Mouse (Mus musculus): ENCODE results near the gene Gm49395. TPM values are rescaled to one million over a fixed set of nuclear protein-coding genes. Genes with fewer than 3 reads are reported as not detected.

The Gm49395 gene
- total RNA-seq, 2 experiments from 2014 or later = 2.3 to 2.6 TPM

DNA sequence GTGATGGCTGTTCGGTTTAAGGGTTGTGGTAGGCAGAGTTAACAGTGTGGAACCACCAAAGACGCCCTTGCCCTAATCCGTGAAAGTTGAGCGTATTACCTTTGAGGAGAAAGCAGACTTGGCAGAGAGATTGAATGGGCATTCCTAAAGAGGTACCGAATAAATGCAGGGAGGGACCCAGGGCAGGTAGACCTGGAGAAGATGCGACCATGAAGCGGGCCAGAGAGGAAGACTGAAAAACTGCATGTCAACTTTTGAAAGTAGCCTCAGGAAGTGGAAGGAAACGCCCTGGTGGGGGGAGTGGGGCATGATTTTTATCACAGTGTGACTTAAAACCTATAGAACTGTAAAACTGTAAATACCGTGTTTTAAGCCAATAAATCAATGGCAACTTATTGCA lies 2.3 kb downstream of the Gm49395 start:
- DNase-seq (ENCODE audit: low spot score in 2 of 2) = no peak

DNA sequence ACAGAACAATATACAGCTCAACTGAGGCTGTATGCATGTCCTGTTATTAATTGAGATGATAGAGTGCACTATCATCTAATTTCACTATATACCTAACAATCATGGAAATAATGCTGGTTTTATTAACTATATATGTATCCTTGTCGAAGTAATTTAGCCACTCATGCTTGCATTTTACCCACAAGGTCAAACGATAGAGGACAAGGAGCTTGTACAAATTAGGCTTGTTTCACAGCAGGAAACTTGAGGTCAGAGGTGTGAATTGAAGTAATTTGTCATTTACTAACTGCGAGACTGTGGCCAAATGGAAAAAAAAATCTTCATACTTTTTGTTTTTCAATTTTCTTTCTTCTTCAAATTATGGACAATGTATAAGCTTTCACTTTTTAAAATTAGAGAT lies 3.5 kb downstream of the Gm49395 start:
- no peak for DNase-seq (ENCODE audit: low spot score in 2 of 2)

DNA sequence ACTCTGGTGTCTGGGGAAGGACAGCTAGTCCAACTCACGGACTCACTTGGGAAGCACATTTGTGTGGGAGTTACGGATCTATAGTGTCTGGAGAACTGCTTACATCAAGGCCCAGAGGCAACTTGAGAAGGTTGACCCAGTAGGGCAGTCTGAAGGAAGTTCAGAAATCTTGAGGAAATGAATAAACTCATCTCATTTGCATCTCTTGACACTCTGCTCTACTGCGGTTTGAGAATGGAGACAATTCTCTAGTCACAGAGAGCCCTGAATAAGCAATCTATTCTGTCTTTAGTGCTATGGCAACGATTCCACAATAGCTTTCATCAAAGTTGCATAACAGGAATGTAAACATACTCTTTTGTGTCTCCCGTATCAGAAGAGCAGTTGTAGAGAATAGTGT lies 4.8 kb downstream of the Gm49395 start:
- no peak for DNase-seq (ENCODE audit: low spot score in 2 of 2)

DNA sequence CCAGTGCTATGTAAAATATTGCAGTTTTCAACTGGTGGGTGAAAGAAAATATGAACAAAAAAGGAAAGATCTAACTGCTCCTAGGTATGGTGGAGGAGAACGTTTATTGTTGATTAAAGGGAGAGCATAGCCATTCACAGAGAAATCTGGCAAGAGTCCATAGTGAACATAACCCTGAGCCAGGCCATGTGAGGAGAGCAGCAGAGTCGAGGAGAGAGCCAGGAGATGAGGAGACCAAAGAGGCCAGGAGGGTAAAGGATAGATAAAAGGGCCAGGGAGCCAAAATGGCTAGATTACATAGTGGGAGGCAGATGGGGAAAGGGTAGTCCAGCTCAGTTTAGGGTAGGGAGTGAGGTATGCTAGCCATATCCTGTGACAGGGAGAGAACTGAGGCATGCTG lies 5.5 kb downstream of the Gm49395 start:
- no peak for DNase-seq (ENCODE audit: low spot score in 2 of 2)

DNA sequence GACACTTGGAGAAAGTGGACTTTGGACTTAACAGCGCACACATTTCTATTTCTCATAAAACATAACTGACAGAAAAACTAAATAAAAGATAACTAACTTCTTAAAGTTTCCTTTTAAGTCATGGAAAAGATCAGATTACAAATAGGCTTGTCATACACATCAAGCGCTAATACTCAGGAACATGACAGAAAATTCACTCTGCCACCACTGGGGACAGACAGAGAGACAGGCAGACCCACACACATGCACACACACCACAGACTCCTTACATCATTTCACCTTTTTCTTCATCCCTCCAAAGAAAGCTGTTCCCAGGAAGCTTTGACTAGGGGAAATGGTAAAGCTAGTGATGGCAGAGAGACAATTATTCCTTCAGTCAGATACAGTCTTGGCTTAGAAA lies 6.3 kb downstream of the Gm49395 start:
- no peak for DNase-seq (ENCODE audit: low spot score in 2 of 2)

DNA sequence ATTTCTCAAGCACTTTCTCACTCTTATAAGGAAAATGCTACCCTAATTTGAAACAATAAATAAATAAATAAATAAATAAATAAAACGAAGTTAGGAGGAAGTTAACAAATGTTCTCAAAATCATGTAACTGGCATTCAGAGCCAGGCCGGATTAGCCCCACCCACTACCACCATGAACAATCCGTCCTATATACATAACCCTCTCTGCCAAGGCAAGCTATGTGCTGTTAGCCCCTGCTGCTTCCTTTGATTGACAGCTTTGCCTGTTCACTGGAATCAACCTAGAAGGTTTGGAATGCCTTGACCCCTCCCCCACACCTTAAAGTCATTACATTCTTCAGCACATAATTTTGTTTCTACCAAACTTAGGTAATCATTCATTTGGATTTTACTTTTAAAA lies 10.2 kb downstream of the Gm49395 start:
- DNase-seq (ENCODE audit: low spot score in 2 of 2) = no peak

DNA sequence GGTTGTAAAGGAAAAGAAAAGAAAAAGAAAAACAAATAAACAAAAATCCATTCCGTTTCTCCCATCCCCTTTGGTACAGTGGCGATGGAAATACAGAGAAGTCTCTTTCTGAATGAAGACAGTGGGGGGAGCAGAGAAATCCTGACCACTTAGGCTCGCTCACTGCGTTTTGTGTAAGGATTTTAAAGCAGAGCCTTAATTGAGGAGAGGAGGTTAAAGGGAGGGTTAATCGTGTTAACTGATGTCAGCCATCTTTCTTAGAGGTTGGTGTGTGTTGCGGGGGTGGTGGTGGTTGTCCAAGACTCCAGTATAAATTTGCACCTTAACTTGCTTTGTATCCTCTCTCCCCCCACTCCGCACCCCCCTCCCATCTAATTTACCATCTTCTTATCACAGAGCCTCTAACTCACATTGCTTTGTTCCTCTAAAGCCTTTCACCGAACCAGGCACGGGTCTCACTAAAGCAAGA lies 10.7 kb downstream of the Gm49395 start:
- DNase-seq (ENCODE audit: low spot score in 2 of 2) = no peak

DNA sequence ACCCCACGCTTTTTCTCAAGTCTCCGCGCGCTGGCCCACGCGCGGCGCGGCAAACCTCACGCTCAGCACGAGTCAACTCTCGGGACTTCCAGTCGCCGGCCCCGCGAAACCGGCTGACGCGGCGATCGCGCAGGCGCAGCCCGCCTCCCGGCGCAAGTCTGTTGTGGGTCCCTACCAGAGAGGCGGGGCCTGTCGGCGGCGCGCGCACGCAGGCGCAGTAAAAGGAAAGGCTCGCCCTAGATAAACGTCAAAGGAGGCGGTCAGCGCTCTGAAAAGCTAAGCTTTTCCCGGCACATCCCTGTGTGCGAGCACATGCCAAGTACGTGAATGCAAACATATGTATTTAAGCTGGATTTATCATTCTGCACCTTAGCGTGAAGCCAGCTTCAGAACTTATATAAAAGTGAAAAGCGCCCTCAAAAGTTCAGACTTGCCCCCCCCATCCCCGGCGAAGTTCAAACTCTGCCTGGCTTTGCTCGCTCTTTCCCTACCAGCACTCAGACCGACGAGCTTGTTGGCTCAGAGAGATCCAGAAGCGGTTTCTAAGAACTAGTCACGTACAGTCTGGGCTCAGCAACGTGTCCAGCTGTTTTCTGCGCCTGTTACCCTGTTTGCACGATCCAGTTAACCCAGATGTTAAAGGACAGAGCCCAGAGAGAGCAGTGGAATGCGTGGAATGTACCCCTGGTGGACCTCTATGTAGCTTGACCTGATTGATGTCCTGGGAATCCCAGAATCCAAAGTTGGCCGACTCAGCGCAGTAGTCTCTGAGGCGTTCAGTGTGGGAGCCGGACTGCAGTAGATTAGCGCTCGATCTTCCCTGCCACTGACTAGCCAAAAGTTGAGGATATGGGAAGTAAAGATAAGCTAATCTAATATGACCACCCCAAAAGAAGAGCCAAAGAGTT lies 11.4 kb downstream of the Gm49395 start, which contains the start of gene Pelo:
TSS of gene Pelo (minus strand) at position 118 of the 908 bp plus-strand sequence.
- peak; percentile 94 to 96 for DNase-seq (ENCODE audit: low spot score in 2 of 2)

DNA sequence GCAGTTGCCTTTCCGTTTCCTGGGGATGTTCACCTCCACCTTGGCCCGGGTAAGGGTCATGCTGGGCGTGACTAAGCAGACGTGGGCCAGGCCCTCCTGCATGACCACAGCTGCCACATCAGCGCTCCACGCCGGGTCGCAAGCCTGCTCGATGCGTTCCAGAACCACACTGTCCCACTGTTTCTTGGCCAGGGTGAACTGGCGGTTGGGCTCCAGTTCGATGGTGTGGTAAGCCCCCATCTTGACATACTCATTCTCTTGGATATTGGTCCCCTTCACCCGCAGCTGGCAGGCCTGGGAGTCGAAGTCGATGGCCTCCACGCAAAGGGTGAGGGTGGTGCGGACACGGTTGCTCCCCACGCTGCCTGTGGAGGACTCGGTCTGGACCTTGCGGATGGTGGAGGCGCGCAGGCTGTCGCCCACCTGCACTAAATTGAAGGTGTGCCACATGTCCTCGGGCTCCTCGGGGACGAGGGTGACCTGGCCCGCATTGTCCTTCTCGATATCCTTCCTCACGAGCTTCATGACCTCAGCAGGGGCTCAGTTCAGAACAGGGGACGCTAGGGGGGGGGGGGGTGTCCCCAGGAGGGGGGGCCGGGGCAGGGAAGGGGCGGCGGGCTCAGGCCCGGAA lies 12.2 kb downstream of the Gm49395 start:
- DNase-seq (ENCODE audit: low spot score in 2 of 2) = peak in 1 of 2 experiments; percentile 6

DNA sequence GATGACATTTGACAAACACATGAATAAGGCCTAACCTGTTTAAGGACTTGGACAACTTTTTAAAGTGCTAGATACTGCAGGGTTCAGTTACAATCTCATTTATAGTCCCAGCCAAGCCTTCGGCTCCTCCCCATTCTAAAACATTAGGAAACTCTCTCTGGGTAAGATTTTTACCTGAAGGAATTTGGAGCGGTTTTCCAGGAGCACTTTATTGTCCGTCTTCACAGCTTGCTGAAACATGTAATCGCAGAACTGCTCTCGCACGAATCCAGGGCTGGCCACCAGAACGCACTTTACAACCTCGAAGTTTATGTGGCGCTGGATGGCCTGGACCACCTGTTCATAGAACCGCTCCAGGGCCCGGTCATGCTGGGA lies 12.7 kb downstream of the Gm49395 start:
- DNase-seq (ENCODE audit: low spot score in 2 of 2) = no peak

DNA sequence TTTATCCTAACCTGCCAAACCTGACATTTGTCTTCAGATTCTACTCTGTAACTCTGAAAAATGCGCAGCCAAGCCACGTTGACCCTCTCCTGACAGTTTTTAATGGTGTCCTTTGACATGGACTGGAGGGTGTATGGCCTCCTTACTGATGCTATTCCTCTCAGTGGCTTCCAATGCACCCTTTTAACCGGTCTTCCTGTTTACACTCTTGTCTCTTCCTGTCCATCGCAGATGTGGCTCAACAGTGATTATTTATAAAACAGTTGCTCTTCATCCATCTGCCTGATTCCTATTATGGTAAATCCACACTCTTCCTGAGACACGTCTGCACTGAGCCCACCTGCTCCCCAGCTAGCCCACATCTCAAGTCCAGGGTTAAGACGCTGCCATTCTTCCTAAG lies 15.7 kb downstream of the Gm49395 start:
- no peak for DNase-seq (ENCODE audit: low spot score in 2 of 2)

DNA sequence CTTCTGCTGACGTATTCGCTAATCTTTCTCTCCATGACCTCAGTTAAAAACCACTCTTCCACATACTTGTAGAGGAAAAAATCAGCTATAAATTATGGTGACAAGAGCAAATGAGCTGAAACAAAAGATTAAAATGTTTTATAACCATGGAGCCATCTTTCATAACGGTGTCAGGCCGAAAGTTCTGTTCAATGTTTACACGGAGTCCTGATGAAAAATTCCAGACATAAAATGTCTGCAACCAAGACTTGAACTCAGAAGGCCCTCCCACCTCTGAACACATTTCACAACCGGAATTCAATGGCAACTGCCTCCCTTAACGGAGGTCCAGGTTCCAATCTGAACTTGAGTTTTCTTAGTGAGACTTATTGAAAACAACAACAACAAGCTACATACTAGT lies 19.4 kb downstream of the Gm49395 start:
- DNase-seq (ENCODE audit: low spot score in 2 of 2) = no peak

DNA sequence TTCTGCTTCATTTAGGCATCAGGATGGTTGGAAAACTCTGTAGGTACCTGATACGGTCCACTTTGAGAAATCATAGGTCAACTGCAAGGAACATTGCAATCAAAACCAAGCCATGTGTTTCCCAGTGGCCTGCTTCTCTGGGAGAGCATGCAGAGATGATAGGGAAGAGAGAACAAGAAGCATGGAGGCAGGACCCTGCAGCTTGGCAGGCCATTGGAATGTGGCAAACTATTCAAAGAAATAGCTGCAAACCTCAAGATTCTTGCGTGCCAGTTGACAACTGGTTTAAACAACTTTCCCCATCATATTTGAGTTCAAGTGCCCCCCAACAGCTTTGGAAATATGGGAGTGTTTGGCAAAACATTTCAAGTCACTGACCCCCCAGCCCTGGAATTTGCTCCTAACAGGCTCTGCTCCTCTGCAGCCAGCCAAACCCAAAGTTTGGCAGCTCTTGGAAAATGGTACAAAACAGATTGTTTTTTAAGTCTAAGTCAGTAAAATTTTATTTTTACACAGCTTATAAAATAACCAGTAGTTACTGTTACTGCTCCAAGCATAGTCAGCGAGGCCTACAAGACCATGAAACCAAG lies 21.6 kb downstream of the Gm49395 start:
- no peak for DNase-seq (ENCODE audit: low spot score in 2 of 2)

DNA sequence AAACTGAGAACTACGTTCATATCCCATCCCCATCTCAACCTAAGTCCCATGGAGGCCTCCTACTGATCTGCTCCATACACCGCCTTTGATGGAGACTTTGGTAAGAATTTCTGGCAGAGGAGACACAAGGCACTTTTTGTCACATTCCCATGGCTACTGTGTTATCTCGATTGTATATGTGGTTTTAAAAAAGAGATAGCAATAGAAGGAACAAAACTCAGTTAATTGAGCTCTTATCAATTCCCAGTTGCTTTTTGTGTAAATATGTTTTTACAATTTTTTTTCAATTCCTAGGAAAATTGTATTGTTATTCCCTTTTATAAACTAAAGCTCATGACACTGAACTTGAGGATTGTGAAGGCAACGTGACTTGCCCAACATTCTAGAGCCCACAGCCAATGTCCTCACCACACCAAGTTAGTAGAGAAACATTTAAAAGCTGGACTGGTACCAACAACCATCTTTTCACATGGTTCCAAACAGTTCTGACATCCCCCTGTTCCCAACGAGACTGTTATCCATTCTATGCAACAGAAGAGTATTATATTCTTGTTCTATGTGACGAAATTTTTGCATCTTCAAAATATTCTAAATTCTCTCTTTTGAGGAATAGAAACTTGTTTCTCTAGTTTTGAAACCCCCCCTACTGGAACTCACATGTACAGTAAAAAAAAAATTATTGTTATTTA lies 22.6 kb downstream of the Gm49395 start:
- DNase-seq (ENCODE audit: low spot score in 2 of 2) = no peak

DNA sequence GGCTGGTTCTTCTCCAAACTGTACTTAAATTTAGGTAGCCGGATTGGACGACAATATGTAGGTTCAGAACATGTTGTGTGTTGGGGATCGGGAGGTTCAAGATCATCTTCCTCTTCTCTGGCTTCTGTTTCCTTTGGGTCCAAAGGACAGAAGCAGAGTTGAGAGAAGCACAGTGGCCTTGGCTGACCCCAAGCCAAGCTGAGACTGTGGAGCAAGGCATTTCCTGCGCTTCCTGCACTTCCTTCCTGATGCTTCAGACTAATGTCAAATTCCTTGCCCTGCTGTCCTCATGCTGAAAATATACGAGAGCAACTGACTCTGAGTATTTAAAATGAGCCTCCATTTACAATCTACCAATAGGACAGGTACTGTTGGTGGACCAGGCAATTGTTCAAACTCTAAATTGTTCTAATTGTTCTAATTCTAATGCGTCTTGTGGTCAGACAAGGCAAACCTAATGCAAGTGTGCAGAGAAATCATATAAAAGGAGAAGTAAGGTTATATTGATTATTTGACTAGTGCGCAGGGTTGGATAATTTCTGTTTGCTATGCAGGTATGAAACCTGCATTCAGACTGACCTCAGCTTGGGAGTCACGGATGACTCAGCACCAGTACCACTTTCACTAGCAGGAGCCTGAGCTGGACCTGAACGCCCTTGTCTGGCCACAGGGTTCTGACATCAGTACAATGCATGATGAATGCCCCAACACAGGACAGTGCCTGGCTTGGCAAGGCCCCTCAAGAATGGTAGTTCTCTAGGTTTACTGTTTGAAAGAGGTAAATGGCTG lies 24.2 kb downstream of the Gm49395 start:
- no peak for DNase-seq (ENCODE audit: low spot score in 2 of 2)

DNA sequence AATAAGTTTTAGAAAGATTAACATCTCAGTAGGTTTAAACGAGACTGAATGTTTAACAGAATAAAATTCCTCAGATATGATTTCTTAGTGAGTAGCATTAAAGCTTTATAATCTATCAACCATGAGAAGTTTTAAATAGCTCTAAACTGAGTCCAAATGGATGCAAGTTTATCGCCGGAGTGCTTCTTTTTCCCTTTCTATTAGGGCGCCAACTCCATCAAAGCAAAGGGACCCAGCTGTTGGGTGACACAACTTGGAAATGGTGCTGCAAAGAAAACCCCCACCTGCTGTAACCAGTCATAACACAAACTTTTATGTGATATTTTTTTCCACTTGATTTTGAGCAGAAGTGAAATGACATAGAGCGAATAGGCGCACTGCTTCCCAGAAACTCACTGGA lies 29.3 kb downstream of the Gm49395 start:
- no peak for DNase-seq (ENCODE audit: low spot score in 2 of 2)

DNA sequence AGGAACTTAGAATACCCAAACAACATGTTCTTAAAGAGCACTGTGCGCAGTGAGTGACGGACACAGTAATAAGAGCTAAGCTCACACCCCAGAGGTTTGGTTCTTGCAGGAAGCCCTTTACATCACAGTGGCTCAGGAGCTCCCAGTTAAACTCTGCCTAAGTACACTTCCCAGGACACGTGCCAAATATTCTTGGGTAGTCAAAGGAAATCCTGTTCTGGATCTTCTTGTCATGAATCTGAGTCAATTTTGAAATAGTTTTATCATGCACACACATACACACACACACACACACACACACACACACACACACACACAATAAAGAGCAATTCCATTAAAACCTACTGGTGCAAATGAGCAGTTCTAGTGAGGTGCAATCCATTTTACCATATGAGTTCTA lies 30.3 kb downstream of the Gm49395 start:
- DNase-seq (ENCODE audit: low spot score in 2 of 2) = no peak

DNA sequence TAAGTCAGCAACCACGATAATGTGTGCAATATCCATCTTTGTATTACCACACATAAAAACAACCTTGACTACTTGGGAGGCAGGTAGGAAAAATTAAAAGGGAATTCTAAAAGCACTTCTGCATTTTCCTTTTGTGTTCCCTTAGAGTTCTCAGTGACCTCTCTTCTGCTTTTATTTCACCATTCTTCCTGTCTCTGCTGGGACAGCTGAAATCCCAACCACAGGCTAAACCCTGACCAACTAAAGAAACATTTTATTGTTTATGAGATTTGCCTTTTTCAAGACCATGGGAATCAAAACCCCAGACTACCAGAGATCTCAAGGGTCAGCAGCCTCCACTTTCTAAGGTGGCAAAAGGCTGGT lies 33.8 kb downstream of the Gm49395 start:
- DNase-seq (ENCODE audit: low spot score in 2 of 2) = no peak

DNA sequence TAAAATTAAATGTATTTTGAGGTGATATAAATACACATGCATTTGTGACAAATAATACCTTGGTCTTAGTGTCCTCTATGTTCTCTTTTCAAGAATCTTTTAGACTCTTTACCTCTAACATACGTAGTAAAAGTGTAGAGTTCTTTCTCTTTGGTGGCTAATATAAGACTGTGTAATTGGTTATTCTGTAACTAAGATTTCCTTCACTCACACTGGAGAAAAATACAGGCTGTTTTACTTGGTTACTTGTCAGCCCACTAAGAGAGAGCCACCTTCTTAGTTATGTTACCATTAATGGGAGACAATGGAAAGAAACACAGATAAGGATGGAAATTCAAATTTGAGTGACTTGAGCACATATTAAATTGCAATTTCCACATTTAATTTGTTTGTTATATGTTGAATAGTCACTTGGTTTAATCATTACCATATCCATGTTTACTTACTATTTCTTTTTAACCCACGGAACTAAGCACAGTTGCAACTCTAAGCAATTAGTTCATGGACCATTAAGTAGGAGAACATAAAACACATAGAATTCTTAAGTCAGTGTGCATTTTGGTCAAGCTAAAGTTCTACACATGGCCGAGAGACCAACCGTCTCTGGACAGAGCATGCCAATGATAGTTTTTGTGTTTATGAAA lies 34.3 kb downstream of the Gm49395 start:
- no peak for DNase-seq (ENCODE audit: low spot score in 2 of 2)

DNA sequence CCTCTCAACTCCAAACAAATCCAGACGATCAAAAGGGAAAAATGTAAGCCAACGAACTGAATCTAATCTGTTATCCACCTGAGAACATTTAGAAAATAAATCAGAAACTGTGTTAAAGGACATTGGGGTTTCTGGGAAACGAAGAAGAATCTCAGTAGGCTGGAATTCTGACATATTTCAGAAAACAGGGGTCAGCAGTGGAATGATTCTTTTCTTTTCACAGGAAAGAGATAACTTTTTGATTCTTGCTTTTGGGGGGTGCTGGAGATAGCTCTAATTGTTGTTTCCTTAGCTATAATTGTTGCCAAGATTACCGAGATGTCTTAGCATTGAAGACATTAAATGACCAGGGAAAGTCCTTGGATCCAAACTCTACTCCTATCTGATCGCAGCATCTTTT lies 44.2 kb downstream of the Gm49395 start:
- DNase-seq (ENCODE audit: low spot score in 2 of 2) = no peak

Measured in layer of hippocampus, adult 18-20 months (tissue).